Mouse (Mus musculus) embryonic stem cell, embryonic (primary cell): Measurements from ENCODE around the gene Hmgn2.

Experiments used
- CTCF ChIA-PET, 4 experiments: fragments of 300-600 bp in 2 of 4; fragments of 350-600 bp in 2 of 4; sonication (Branson Sonifier 250); formaldehyde crosslinking; loops; one replicate each; lab custom pipeline; 2022; ENCODE audit warnings: inconsistent platforms in 2 of 4; lab: Charles Lee
- POLR2A ChIA-PET, 4 experiments: fragments of 300-600 bp in 2 of 4; fragments of 350-600 bp in 2 of 4; sonication (Branson Sonifier 250); formaldehyde crosslinking; loops; one replicate each; lab custom pipeline; 2022; ENCODE audit warnings: antibody characterized with exemption in 4 of 4, inconsistent platforms in 1 of 4; lab: Charles Lee

Hmgn2 gene

DNA sequence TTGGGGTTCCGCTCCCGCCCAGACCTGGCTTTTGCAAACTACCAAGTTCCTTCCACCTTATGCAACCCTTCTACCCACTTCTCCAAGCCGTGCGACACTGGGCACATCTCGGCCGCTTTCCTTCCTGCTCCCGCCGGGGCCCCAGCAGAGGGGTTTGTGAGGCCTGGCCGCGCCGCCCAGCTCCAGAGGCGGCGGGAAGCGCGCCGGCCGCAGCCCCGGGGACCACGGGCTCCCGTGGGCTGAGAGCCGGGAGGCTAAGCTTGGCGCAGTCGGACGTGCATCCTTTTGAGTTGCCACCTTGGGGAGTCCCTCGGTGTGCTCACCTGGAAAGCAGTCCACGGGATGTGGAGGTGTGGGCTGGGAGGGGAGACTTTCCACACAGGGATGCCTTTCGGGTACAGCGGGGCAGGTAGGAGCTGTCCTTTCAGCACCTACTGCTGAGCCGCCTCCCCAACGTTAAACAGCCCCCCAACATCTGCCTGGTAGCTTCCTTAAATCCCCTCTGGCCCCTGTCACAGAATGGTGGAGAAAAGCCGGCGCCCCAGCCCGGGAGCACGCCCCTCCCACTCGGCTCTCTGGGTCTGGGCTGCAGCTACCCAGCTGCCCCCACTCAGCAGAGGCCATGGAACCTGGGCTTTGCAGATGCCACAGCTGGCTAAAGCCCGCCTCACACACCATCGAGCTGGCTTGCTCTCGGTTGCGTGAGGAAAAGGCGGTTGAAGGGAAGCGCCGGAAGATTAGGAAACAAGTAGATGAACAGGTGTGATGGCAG lies at the start of gene Hmgn2:
Gene Hmgn2, minus strand, starts transcription at position 501 of the 772 bp plus-strand sequence.
- CTCF ChIA-PET = interaction anchor here in 3 of 4 experiments (0.5 to 1.1 kb wide), 4 partner anchors 44 to 479 kb away, joined by 3 to 5 read pairs (median 3); no protein-coding TSS in a partner anchor
- POLR2A ChIA-PET = interaction anchor here (0.6 to 12.7 kb wide), 57 partner anchors 7 to 378 kb away, joined by 3 to 222 read pairs (median 4); partner anchors contain the start of genes Cep85 (in 2 of the 4), Dhdds (in 1 of the 4), Pigv (in 1 of the 4) and Sh3bgrl3 (in 1 of the 4)

DNA sequence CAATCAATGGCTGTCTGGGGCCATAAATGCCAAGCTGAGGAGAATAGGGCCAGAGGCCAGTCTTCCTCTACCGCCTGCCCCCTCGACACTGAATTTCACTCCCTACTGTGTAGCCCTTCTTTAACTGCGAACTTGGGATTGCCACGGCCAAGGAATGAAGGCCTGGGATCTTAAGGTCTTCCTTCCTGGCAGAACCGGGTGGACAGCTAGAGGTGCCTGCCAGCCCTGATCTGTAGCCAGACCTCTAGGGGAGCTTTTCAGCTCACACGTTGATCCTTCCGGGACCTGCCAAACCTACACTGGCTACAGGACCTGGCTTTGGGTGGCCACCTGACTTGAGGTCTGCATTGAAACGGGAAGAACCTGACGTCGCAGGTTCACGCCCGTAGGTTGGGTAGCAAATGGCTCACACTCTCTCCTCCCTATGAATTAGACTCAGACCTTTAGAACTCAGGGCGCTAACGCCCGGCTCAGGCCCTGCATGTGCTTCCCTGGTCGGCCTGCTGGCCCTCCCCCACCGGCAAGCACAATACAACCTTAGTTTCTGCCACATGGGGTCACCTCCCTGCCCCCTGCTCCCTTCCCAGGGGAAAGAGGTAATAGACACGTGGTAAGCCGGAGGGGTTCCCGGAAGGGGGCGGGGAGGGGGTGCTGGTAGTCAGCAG lies 48.9 kb upstream of the Hmgn2 start:
- POLR2A ChIA-PET = interaction anchor here in 3 of 4 experiments (0.6 to 1.7 kb wide), 17 partner anchors 10 to 940 kb away, joined by 3 to 9 read pairs (median 3); partner anchors contain the start of genes Cep85 (in 2 of the 3) and Sh3bgrl3 (in 1 of the 3)
- CTCF ChIA-PET = interaction anchor here (0.6 to 1.5 kb wide), 9 partner anchors 18 to 1355 kb away, joined by 3 to 5 read pairs (median 4); partner anchors contain the start of genes Cep85 (in 1 of the 4) and Pigv (in 1 of the 4)

DNA sequence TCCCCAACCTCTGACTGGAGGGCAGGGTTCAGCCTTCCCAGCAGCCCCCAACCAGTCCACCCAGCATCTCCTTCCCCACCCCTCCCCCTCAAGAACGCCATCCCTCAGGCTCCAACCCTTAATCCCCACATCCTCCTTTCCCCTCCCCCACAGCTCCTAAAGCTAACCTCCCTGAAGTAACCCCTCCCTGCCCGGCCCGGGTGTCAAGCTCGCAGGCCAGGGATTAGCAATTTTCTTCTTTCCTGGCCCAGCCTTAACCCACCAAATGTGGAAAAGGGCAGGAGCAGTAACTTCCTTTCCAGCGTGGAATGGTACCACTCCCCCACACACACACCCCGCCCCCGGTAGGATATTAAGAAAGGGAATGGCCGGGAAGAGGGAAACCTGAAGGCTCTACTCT lies 48.3 kb upstream of the Hmgn2 start:
- ChIA-PET POLR2A (interaction anchor here in 3 of 4 experiments (0.6 to 1.7 kb wide), 18 partner anchors 10 to 940 kb away, joined by 3 to 9 read pairs (median 3); partner anchors contain the start of genes Cep85 (in 2 of the 3), Hmgn2 (in 1 of the 3) and Sh3bgrl3 (in 1 of the 3)), CTCF (interaction anchor here (0.6 to 1.5 kb wide), 9 partner anchors 69 to 1356 kb away, joined by 3 to 5 read pairs (median 4); partner anchors contain the start of genes Cep85 (in 1 of the 4) and Pigv (in 1 of the 4))

DNA sequence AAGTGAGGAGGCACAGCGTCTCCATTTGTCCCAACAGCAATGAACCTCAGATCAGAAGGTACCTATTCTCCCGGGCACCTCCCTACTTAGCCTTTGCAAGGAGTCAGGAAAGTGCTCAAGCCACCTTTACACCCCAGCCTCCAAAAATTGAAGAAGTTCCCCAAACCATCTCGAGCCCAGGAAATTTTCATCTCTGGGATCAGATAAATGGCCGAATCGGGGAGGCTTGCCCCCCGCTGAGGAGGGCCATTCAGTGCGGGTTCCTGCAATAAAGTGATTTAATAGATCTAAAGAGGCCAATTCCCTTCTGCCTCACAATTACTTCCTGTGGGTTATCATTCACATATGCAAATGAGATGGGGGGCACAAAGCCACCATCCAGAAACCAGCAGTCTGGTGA lies 47.8 kb upstream of the Hmgn2 start:
- ChIA-PET CTCF (interaction anchor here in 3 of 4 experiments (0.5 to 1.5 kb wide), 5 partner anchors 171 to 803 kb away, joined by 3 to 5 read pairs (median 4); partner anchors contain the start of genes Cep85 (in 1 of the 3) and Pigv (in 1 of the 3)), POLR2A (interaction anchor here in 3 of 4 experiments (0.6 to 1.5 kb wide), 15 partner anchors 9 to 359 kb away, joined by 3 to 9 read pairs (median 3); partner anchors contain the start of genes Cep85 (in 1 of the 3), Hmgn2 (in 1 of the 3) and Sh3bgrl3 (in 1 of the 3))

DNA sequence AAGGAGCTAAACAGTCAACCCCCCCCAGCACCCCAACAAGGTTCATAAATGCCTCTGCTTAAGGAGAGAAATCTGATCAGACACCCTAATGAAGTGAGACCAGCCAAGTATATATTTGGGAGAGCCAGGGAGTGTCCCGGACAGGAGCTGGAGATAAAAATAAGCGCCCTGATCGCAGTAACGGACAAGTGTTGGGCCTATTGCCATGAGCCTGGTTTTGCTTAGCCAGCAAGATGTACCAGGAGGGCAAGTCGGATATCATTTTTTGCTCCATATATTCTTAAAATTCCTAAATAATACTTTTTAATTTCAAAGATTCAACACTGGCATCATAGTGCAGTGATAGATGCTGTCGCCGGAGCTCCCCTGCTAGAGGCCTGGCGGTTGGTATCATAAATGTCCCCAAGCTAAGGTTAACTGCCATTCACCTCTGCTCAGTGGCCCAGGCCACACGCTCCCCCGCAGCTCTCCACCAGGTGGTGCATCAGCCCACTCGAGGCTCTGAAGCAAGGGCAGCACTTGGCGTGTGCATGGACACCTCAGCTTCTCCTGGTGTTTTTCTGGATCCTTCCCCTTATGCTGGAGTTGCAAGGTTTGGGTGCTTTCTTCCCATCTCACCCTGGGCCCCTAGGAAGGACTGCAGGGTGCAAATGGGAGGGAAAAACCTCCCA lies 44.5 kb upstream of the Hmgn2 start:
- POLR2A ChIA-PET = interaction anchor here (0.6 to 3.1 kb wide), 27 partner anchors 11 to 1974 kb away, joined by 3 to 18 read pairs (median 4); partner anchors contain the start of genes Hmgn2 (in 3 of the 4), Dhdds (in 1 of the 4) and Pithd1 (in 1 of the 4)
- CTCF ChIA-PET = interaction anchor here (0.5 to 1.6 kb wide), 31 partner anchors 10 to 167 kb away, joined by 3 to 12 read pairs (median 4); partner anchors contain the start of gene Sh3bgrl3 (in 1 of the 4)

DNA sequence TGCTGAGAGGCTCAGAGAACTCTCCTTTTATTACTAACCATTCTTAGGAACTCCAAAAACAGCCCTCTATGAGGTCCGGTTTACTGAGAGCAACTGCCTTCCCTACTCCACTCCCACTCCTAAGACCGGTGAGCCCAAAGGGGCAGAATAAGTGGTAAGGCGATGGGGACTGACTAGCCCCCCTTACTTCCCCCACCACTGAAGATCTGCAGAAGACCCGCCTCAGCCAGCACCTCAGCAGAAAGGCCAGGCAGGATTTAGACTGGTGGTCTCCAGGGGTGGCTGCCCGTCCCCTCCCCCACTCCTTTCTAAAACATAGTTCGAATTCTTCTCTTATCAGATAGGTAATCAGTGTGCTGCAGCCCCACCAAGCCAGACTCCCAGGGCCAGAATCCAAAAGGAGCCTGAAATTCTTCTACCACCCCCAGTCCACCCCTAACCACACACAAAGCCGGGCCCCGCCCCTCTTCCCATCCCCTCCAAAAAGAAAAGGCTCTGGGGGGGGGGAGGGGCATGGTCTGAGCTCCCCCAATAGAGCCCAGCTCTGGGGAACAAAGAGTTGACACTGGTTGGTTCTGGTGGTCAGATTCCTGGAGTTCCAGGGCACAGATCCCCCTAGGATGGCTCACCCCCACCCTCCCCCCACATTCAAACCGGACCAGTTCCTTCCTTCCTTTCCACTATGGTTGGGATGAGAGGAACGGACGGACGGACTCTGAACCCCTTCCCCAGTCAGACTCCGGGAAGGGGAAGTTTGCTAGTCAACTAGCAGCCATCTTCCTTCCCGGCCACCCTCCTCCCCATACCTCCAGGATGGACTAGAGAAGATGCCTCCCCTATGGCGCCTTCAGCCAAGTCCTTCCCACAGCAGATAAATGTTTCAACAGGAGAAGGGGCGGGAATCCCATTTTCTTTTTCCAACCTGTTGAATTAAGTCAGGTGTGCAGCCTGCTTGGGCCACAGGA lies 43.3 kb upstream of the Hmgn2 start:
- POLR2A ChIA-PET = interaction anchor here (0.6 to 3.1 kb wide), 26 partner anchors 10 to 333 kb away, joined by 3 to 18 read pairs (median 3); partner anchors contain the start of genes Hmgn2 (in 3 of the 4), Cep85 (in 1 of the 4) and Dhdds (in 1 of the 4)
- CTCF ChIA-PET = interaction anchor here (0.5 to 2.0 kb wide), 13 partner anchors 24 to 702 kb away, joined by 3 to 9 read pairs (median 4); partner anchors contain the start of gene Hmgn2 (in 1 of the 4)

DNA sequence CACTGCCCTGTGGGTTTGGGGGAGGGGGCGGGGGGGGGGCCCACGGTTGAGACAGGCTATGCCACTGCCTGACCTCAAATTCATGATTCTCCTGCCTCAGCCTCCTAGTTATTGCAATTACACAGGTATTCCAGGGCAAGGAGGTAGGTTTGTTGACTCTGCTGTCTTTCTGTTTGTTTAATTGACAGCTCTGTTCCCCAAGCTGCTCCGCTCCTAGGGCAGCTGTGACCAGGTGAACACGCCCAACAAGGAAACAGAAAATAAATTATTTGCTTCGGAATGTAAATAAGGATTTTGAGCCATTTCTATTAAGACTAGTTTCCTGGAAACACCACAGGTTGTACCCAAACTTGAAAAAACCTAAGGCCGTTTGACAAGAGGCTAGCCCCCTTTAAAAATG lies 41.3 kb upstream of the Hmgn2 start:
- POLR2A ChIA-PET = interaction anchor here in 3 of 4 experiments (0.5 to 2.7 kb wide), 5 partner anchors 10 to 177 kb away, joined by 3 to 10 read pairs (median 4); partner anchors contain the start of gene Cep85 (in 1 of the 3)
- CTCF ChIA-PET = interaction anchor here in 1 of 4 experiments (0.8 kb wide), 1 partner anchor 99 kb away, joined by 3 read pairs; no protein-coding TSS in a partner anchor

DNA sequence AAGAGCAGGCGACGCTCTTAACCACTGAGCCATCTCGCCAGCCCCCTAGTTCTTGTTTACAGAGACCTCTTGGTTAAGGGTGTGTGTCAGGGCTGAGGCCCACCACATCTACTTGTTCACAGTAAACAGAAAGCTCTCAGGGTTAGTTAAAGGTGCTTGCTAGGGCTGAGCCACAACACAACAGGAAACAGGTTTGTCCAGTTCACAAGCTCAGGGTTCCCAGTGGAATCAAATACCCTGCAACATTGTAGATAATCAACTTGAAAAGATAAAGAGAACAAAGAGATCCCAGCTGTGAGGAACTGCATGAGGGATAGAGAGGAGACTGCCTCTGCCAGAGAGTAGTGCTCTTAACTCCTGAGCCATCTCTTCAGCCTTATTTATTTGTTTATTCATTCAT lies 38.4 kb upstream of the Hmgn2 start:
- ChIA-PET CTCF (interaction anchor here in 2 of 4 experiments (0.7 to 1.0 kb wide), 2 partner anchors 114 to 180 kb away, joined by 3 read pairs; partner anchors contain the start of gene Cep85 (in 1 of the 2)), POLR2A (interaction anchor here in 2 of 4 experiments (1.2 to 1.8 kb wide), 3 partner anchors 10 to 96 kb away, joined by 3 to 9 read pairs (median 4); no protein-coding TSS in a partner anchor)

DNA sequence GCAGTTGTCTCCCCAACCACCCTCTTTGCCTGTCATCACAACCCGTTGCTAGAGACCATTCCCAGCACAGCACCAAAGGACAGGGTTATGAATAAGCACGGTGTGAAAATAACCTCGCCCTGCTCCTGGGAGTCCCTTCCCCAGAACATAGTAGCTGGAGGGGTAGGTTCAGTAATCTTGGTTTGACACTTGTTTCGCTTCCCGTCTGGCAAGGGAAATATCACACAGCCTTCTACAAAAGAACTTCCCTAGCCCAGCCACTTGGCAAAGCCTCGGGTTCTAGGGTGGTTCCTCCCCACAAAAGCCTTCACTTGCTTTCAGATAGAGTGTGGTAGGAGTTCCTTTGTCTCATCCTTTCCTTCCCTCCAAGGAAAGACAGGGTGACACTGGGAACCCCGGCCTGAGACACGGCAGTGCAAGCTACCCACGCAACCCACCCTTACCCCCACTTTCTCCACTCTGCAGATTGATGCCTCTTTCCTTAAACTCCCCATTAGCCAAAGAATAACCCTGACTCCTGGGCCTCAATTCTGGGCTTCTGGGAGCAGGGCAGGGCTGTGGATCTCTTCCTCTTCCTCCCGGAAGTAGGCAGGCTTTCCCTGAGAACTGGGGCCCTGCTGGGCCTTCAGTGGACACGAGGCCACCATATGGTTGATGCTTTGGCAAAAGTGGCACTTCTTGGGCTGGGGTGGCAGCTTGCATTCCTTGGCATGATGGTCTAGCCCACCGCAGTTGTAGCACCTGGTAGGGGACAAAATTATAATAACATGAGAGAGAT lies 37.3 kb upstream of the Hmgn2 start:
- ChIA-PET POLR2A (interaction anchor here in 2 of 4 experiments (1.1 to 2.2 kb wide), 4 partner anchors 12 to 95 kb away, joined by 4 to 6 read pairs (median 4); partner anchors contain the start of gene Hmgn2 (in 1 of the 2)), CTCF (interaction anchor here in 1 of 4 experiments (1.0 kb wide), 1 partner anchor 181 kb away, joined by 3 read pairs; the partner anchor contains the start of gene Cep85)

DNA sequence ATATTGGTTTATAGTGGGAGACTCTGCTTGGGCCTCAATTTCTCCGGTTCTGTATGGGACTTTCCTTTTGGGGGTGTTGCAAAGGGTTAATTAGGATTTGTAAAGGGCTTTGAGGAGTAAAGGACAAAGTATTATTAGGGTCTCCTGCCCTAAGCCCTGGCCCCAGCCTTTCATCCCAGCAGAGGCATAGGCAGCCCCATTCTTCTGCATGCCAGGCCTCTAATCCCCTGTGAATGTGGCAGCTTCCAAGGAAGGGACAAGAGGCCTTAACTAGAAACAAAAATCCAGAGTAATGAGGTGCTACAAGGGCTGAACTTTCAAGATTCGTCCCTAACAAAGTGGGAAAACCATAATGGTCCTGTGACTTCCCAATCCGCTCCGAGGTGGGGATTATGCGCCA lies 34.5 kb upstream of the Hmgn2 start:
- CTCF ChIA-PET = interaction anchor here in 1 of 4 experiments (0.9 kb wide), 1 partner anchor 88 kb away, joined by 3 read pairs; no protein-coding TSS in a partner anchor
- POLR2A ChIA-PET = interaction anchor here in 3 of 4 experiments (0.7 to 2.3 kb wide), 9 partner anchors 9 to 1064 kb away, joined by 3 to 17 read pairs (median 3); partner anchors contain the start of gene Hmgn2 (in 2 of the 3)

DNA sequence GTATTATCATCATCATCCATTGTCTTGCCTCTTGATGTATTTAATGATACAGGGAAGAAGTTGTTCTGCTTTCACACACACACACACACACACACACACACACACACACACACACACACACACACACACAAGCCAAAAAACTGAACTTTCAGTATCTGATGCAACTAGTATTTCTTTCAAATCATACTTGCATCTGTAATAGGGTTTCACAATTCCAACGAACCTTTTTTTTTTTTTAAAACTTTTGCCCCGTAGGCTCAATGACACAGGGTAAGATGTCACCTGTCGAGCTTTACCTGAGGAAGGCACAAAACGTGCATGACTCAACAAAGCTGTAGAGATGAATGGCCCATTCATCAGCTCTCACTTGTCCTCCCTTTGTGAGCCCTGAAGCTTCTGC lies 33.8 kb upstream of the Hmgn2 start:
- CTCF ChIA-PET = interaction anchor here in 1 of 4 experiments (0.5 to 0.9 kb wide), 2 partner anchors 89 to 800 kb away, joined by 3 to 4 read pairs; no protein-coding TSS in a partner anchor
- POLR2A ChIA-PET = interaction anchor here in 3 of 4 experiments (0.6 to 2.3 kb wide), 15 partner anchors 8 to 1065 kb away, joined by 3 to 17 read pairs (median 3); partner anchors contain the start of genes Hmgn2 (in 2 of the 3) and Cep85 (in 1 of the 3)

DNA sequence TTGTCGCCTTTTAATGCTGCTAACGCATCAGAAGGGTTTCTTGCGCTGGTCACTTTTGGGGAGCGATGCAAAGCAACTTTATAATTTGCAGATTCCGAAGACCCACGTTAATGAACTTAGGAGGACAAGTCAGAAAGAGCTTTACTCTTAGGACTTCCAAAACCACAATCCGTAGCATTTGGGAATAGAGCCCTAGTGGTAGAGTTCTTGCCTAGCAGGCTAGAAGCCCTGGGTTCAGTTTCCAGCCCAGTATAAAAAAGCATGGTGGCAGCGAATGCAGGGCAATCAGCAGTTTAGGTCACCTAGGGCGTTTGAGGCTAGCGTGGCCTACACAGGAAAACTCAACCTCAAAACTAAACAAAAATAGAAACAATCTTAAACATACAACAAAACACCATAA lies 33.3 kb upstream of the Hmgn2 start:
- ChIA-PET POLR2A (interaction anchor here (0.6 to 2.3 kb wide), 13 partner anchors 8 to 204 kb away, joined by 3 to 17 read pairs (median 4); partner anchors contain the start of genes Hmgn2 (in 2 of the 4) and Cep85 (in 1 of the 4)), CTCF (interaction anchor here in 2 of 4 experiments (0.5 to 0.7 kb wide), 2 partner anchors 90 to 800 kb away, joined by 3 to 4 read pairs; no protein-coding TSS in a partner anchor)

DNA sequence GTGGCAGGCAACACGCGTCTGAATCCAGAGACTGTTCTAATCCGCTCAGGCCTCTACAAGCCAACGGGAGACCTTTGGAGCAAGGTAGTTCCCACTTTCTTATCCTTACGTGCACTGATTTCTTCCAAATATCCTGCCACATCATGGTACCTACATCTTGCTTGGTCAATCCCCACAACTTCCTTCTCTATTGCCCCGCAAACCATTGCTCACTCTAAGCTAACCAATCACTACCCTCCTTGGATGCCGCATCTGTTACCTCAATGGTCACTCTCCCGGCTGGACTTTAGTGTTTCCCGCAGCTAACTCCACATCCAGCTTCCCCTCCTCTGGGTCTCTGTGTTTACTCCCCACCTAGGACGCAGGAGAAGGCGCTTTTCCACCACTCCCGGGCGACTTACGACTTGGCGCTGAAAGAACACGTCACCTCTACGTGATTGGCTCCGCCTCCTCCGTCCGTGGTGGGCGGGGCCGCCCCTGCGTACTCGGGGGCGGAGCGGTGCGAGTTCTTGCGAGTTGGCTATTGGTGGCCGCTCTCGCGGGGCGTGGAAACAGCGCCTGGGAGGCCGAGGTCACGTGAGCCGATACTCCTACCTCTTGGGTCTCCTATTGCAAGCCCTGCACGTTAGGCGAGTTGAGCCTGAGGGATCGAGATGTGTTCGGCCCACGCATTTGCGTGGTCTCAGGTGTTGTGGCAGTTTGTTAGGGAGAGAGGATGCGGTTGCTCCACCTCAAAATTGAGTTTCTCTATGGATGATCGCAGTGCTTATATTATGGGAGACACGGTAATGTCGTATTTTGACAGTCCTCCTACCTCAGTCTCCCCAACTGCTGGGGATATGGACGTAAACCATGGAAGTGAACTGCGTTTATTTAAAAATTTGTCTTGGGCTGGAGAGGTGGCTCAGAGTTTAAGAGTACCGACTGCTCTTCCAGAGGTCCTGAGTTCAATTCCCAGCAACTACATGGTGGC lies 32.3 kb upstream of the Hmgn2 start, which contains the start of gene Dhdds:
Gene Dhdds, minus strand, starts transcription at position 453 of the 973 bp plus-strand sequence.
- CTCF ChIA-PET = interaction anchor here in 2 of 4 experiments (0.7 to 1.0 kb wide), 2 partner anchors 21 to 91 kb away, joined by 3 read pairs; no protein-coding TSS in a partner anchor
- POLR2A ChIA-PET = interaction anchor here (0.5 to 2.3 kb wide), 20 partner anchors 11 to 344 kb away, joined by 3 to 17 read pairs (median 4); partner anchors contain the start of gene Hmgn2 (in 1 of the 4)
